In genomic region chr1:92831188-92832001, GRCm38 (mm10) we compare ENCODE assay signal across 8 mouse cellular contexts. TPM values are rescaled to one million over a fixed set of nuclear protein-coding genes. Genes with fewer than 3 reads are reported as not detected.
DNase-seq lines count a peak whose midpoint lies in the region; ATAC-seq and TF ChIP-seq lines count a peak whose summit lies in the region.

TSS of gene Gpc1 (plus strand) at chr1:92831645.

- no peaks in the 10 kb centered on the region for H3K9me3 ChIP-seq in forebrain, embryonic 16.5 days (ENCODE audit: control insufficient read depth, low read length)
- no peaks in the 10 kb centered on the region for H3K9me3 ChIP-seq in liver, postnatal 0 days (ENCODE audit: low read length)
- no peaks in the 10 kb centered on the region for H3K9me3 ChIP-seq in neural tube, embryonic 15.5 days (replicated peaks)

- H3K27me3 ChIP-seq in forebrain, embryonic 16.5 days (replicated peaks; ENCODE audit: control insufficient read depth, insufficient read depth, low read length), result no peaks in the 10 kb centered on the region
- H3K27me3 ChIP-seq in liver, postnatal 0 days (ENCODE audit: insufficient read depth, low read length), result peaks cover 42% of the 10 kb centered on the region
- H3K27me3 ChIP-seq in neural tube, embryonic 15.5 days (replicated peaks), result peaks cover 15% of the 10 kb centered on the region; the same call in 1 of the 2 replicates

- H3K4me3 ChIP-seq in forebrain, embryonic 16.5 days (replicated peaks; ENCODE audit: low read length), result peak within 1 kb of the TSS; percentile 54
- peak within 1 kb of the TSS; percentile 54 for H3K4me3 ChIP-seq in liver, postnatal 0 days (ENCODE audit: low read depth, low read length)
- peak within 1 kb of the TSS; percentile 89 for H3K4me3 ChIP-seq in neural tube, embryonic 15.5 days (replicated peaks)

- TF ChIP-seq CTCF in liver, postnatal 0 days (IDR thresholded peaks at IDR 0.05; ENCODE audit: low read depth), result no peak

- WGBS in forebrain, embryonic 16.5 days, result under 1% methylated on average over 48 of the region's 99 CpGs
- WGBS in liver, postnatal 0 days (ENCODE audit: insufficient replicate concordance), result under 1% methylated on average over 54 of the region's 99 CpGs
- WGBS in neural tube, embryonic 15.5 days, result 0% methylated on average over 61 of the region's 99 CpGs

- peak within 1 kb of the TSS; percentile 92 for H3K27ac ChIP-seq in forebrain, embryonic 16.5 days (ENCODE audit: low read length)
- peak within 1 kb of the TSS; percentile 24 for H3K27ac ChIP-seq in liver, postnatal 0 days (ENCODE audit: low read depth)
- H3K27ac ChIP-seq in neural tube, embryonic 15.5 days (replicated peaks), result peak within 1 kb of the TSS; percentile 89

- H3K4me1 ChIP-seq in forebrain, embryonic 16.5 days (replicated peaks; ENCODE audit: control insufficient read depth, insufficient read depth, low read length), result peaks cover 37% of the 10 kb centered on the region
- H3K4me1 ChIP-seq in liver, postnatal 0 days (ENCODE audit: insufficient read depth), result peaks cover 5% of the 10 kb centered on the region; the same call in 1 of the 2 replicates
- H3K4me1 ChIP-seq in neural tube, embryonic 15.5 days, result peaks cover 43% of the 10 kb centered on the region

- peak; percentile 34 to 63 for DNase-seq in CD8-positive naive resting alpha-beta T cell, adult 2 months (ENCODE audit: low read depth in 2 of 2, low spot score in 2 of 2)
- peak; percentile 70 for DNase-seq in heart, postnatal 14 days
- DNase-seq in layer of hippocampus, adult 18-20 months (ENCODE audit: low spot score in 2 of 2), result peak; percentile 81 to 94
- peak; percentile 70 for DNase-seq in liver, postnatal 0 days
- DNase-seq in testis, postnatal 14 days (ENCODE audit: low spot score), result peak; percentile 78

- peak within 1 kb of the TSS; percentile 96 for H3K9ac ChIP-seq in forebrain, embryonic 16.5 days (replicated peaks; ENCODE audit: low read depth, low read length)
- peak within 1 kb of the TSS; percentile 58; the same call in 1 of the 2 replicates for H3K9ac ChIP-seq in liver, postnatal 0 days (replicated peaks)
- H3K9ac ChIP-seq in neural tube, embryonic 15.5 days (replicated peaks), result peak within 1 kb of the TSS; percentile 97

- no peak for TF ChIP-seq EP300 in liver, postnatal 0 days (IDR thresholded peaks at IDR 0.05; ENCODE audit: low read depth)

- ATAC-seq in cerebellum, adult (ENCODE audit: insufficient number of reproducible peaks, low FRiP score, low TSS enrichment), result peak; percentile 59
- peak; percentile 78 for ATAC-seq in forebrain, embryonic 16.5 days
- peak; percentile 74 for ATAC-seq in liver, postnatal 0 days
- ATAC-seq in neural tube, embryonic 15.5 days (ENCODE audit: low FRiP score), result peak; percentile 85

- H3K4me2 ChIP-seq in forebrain, embryonic 16.5 days (ENCODE audit: low read length), result peak within 1 kb of the TSS; percentile 82
- H3K4me2 ChIP-seq in liver, postnatal 0 days (ENCODE audit: low read depth, low read length), result peak within 1 kb of the TSS; percentile 75
- peak within 1 kb of the TSS; percentile 94 for H3K4me2 ChIP-seq in neural tube, embryonic 15.5 days

- intact Hi-C loops in heart, postnatal 14 days (cut with DNase I), result loop anchor here (5.0 kb wide), 2 partner anchors 39 to 309 kb away; no protein-coding TSS in a partner anchor

- H3K36me3 ChIP-seq in forebrain, embryonic 16.5 days (ENCODE audit: control insufficient read depth, insufficient read depth), result no peaks in the 10 kb centered on the region
- H3K36me3 ChIP-seq in liver, postnatal 0 days (replicated peaks; ENCODE audit: insufficient read depth, low read length), result no peaks in the 10 kb centered on the region
- H3K36me3 ChIP-seq in neural tube, embryonic 15.5 days, result no peaks in the 10 kb centered on the region

RNA-seq across cellular contexts. Expression of gene Gpc1, which starts in this region (rescaled TPM):
- polyA plus RNA-seq in forebrain, embryonic 16.5 days (2015; fragmentation: Nextera tagmentation; extraction: Ambion mirVana), result 70.4 and 72.7 TPM in 2 replicates
- total RNA-seq in heart, postnatal 14 days (2021), result 100 to 1,000 TPM; 222 to 238 TPM
- 100 to 1,000 TPM; 136 to 139 TPM for total RNA-seq in layer of hippocampus, adult 18-20 months (2021)
- polyA plus RNA-seq in liver, postnatal 0 days (2015; fragmentation: Nextera tagmentation; extraction: Ambion mirVana), result 3.3 and 3.8 TPM in 2 replicates
- polyA plus RNA-seq in neural tube, embryonic 15.5 days (2015; fragmentation: Nextera tagmentation; extraction: Ambion mirVana), result 63.1 and 64.6 TPM in 2 replicates

Comparison
In these comparisons a context has a peak if more than half of its experiments do, and no peak if none do; other contexts are left out.
1. Peak in every context shown above with its lines: DNase-seq, ATAC-seq, H3K4me3 ChIP-seq and H3K27ac ChIP-seq.
2. RNA of gene Gpc1 (polyA plus RNA-seq): 70.4 to 72.7 TPM in forebrain, embryonic 16.5 days and 63.1 to 64.6 TPM in neural tube, embryonic 15.5 days; 3.3 to 3.8 TPM in liver, postnatal 0 days; every median in the first group is over 10 times any median in the second.
3. H3K27ac ChIP-seq: peak in every context shown above with its lines; median percentile 92 in forebrain, embryonic 16.5 days; 89 in neural tube, embryonic 15.5 days; 24 in liver, postnatal 0 days.